Mouse (Mus musculus) spleen, postnatal 36 days (tissue): ENCODE measurements at regions not wholly inside any gene's neighbourhood (a gene's known extent, or its start where the extent isn't known, plus 50 kb on each side); places are given as distances from the start of the nearest gene placed in this dataset.
A peak's percentile ranks its signal among the peaks of the same experiment; 100 is the strongest.

ENCODE experiments used
- DNase-seq, 2 experiments: peaks; one replicate each; pipeline ENCODE4 v3.0.0; 2022; ENCODE audit warnings: low spot score in 2 of 2, mixed read lengths in 1 of 2

- no peak for DNase-seq
Observed at GRCm38 (mm10) chr4:87718166-87718805, 314.9 kb downstream of the Mllt3 start.

DNA sequence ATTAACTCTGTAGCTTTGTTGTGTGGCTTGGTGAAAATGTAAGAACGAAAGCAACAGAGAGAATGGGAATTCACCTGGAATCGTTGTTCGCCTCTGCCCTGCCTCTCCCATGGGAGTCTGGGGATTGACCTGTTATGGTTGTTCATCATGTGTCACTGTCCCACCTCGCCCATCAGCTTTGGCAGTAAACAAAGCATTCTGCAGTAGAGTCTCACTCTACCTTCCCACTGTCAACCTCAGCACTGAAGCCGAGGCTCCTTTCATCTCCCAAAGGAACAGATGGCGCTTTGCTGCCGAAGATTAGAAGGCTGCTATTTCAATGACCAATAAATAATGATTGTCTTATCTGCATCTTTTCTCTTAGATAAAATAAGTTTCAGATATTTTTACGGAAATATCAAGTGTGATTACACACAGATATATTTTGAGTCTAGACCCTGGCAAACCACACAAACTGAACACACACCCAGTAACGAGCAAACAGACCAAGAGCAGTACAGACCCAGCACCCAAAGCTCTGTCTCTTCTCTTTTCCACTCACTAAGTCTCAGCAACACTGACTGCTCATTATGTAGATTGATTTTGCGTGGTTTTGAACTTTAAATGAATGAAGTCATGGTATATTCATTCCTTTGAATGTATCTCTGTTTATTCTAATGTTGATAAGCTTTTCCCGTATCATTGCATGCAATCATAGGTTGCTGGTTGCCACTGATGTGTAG, 317.8 kb downstream of the Mllt3 start:
- no peak for DNase-seq

GRCm38 (mm10) chr4:87712691-87713090, 320.5 kb downstream of the Mllt3 start:
- DNase-seq, result no peak

DNA sequence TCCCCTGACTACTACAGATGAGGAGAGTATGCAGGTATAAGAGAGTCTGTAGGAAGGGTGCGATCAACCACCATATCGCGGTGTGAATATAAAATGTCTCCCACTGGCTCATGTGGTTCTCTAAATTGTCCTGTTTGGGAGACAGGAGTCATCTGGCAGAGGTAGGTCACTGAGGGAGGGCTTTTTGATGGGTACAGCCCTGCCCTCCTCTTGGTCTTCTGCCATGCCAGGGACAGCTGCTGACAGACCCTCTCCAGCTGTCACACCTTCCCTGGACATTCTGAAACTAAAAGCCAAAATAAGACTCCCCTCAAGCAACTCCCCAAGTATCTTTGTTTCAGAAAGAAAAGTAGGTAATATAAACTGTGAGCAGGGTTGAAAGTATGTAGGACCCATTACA, 320.9 kb downstream of the Mllt3 start:
- DNase-seq, result no peak

DNA sequence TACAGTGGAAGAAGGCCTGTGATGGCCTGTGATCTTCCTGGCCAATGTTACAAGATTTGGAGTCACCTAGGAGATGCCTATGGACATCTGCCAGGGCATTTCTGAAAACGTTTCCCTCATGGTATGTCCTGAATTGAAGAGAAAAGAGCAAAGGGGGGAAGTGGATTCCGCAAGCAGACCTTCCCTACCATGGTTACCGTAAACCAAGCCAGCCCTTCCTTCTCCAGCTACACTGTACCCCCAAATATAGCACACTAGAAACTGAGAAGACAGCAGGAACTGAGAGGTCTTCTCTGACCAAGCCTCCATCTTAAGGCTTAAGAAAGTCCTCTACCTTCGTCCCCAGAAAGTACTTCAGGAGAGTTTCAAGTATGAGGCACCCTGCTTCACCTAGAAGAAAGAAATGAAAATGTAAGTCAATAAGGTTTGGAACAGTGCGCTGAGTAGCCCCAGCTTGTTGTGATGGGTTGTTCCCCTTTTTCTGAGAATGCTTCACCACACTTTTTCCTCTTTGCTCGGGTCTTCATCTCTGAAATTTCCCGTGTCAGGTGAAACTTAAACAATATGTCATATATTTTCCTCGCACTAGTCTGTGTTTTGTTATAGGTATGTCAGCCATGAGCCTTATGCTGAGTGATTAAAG, 321.9 kb downstream of the Mllt3 start:
- DNase-seq, result no peak

DNA sequence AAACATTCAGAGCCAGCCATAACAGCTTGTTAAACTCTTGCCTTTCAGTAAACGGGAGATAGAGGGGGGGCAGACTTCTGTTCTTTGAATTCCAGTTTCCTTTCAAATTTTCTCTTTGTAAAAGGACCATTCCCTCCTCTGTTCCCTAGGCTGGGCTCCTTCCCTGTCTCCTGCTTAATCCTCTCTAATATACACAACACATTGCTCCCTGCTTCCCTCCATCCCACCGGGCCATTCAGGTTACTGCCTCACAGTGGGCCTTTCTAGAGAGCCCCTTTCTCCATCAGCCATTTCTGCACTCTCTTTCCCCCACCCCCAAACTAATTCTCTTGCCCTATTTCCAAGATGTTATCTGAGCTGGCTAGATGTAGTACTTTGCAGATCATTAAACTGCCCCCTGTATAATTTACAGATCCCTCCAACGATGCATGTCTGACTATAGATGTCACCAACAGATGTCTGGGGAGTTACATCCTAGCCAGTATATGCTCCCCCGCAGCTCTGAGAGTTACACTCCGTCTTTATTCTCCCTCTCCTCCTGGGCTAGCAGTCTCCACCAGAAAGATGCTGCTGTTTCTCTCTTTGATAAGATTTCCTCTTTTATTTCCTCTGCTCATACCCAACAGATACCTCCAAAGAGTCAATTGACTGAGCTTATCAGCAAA, 324.1 kb downstream of the Mllt3 start:
- no peak for DNase-seq

DNA sequence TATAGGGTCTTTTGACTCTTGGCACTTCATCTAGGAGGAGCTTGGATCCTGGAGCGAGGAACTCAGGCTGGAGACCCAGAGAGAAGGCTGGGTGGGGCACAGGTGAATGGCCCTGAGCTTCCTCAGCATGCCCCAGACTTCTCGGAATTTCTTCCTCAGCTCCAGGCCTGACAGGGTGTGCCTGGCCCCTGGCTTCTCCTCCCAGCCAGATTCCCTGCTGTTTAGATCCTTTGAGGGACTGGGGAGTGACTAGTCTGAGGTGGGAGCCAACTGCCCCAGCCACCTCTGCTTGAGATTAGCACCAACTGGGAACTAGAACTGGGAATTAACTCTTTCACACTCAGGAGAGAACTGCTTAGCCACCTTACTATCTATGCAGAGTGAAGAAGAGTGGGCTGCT, 325.8 kb downstream of the Mllt3 start:
- no peak for DNase-seq

GRCm38 (mm10) chr4:87702834-87703233, 330.3 kb downstream of the Mllt3 start:
- no peak for DNase-seq

DNA sequence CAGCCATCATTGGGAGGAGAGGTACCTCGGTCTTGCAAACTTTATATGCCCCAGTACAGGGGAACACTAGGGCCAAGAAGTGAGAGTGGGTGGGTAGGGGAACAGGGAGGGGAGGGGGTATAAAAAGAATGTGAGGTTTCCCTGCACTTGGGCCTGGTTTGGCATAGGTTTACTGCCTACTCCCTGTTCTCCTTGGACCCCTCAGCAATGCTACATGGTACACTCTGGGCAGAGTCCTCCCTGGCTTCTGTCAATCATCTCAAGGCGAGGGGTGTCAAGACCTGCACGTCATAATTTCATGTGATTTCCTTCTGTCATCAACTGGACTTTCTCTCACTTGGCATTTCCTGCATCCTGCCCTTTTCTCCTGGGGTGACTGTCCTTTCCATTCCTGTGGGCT, 330.9 kb downstream of the Mllt3 start:
- no peak for DNase-seq

- no peak for DNase-seq
Observed at GRCm38 (mm10) chr4:87701024-87701423, 332.1 kb downstream of the Mllt3 start.

DNA sequence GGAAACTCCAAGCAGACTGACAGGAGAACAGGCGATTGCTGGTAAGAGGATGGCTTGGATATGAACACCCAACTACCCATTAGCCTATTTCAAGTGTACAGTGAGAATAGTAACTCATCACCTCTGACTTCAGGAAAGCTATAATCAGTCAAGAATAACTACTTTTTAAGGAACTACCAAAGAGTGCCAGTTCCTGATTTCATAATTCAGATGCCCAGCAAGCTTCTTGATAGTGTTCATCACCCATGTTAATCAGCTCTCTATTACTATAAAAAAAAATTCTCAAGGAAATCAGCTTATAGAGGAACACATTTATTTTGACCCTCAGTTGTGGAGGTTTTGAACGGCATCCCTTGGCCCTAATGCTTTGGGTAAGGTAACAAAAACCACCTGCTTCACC, 332.7 kb downstream of the Mllt3 start:
- no peak for DNase-seq

DNA sequence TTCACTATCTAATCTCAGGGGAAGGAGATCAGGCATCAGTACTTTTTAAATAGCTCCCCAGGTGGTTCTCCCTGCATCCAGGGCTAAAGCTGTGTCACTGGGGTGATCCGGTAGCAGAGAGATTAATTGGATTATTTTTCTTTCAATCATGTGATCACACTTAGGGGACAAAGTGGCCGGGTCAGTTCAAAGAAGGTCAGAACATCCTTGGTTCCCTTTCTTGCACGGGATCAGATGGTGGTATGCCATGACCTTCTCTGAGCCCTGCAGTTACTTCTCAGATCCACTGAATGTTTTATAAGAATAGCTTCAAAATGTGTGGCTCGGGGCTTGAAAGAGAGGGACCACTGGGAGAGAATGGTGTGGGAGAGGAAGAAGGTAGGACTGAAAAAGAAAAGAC, 333.6 kb downstream of the Mllt3 start:
- DNase-seq, result no peak

DNA sequence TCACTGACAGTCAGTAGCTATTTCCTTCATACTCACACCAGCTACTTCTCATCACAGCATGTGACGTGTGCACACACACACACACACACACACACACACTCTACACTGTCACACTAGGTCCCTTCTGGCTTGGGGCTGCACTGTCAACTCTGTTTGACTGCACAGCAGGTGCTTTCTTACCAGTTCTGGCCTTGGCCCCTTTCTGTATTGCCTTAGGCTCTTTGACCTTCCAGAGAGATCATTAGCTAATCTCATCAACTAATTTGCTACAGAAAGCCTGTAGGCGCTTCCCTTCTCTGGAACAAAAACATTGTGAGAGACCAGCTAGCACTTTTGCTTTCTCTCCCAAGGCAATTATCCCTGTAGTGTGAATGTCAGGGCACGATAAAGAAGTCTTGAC, 334.4 kb downstream of the Mllt3 start:
- DNase-seq, result no peak

- DNase-seq, result no peak
Observed at GRCm38 (mm10) chr4:87696921-87697320, 336.2 kb downstream of the Mllt3 start.

DNA sequence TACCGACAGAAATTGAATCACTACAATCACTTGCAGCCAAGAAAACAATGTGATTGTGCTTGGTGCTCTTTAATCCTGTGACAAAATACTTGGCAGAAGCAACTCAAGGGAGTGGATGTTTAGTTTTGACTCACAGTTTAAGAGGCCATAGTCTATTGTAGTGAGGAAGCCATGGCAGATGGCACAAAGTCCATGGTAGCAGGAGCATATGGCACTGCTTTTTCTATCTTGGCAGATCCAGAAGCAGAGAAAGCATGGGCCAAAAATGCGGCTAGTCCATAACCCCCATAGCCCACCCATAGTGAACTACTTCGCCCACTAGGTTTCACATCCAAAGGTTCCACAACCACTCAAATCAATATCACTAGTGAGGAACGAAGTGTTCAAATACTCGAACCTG, 337.4 kb downstream of the Mllt3 start:
- no peak for DNase-seq

DNA sequence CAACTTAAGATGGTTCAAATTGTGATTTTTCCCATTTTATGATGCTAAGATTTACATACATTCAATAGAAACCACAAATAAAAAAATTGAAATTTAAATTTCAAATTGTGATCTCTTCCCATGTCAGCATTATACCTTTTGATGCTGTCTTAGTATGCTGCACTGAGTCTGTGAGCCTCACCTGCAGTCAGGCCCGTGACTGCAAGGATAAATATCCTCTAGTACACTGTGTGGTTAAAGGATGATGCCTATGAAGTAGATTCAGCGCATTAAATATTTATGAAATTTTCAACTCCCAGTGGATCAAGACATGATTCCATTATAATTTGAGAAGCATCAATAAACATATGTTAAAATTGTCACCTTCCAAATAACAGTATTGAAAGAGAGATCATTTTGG, 340.4 kb downstream of the Mllt3 start:
- no peak for DNase-seq

DNA sequence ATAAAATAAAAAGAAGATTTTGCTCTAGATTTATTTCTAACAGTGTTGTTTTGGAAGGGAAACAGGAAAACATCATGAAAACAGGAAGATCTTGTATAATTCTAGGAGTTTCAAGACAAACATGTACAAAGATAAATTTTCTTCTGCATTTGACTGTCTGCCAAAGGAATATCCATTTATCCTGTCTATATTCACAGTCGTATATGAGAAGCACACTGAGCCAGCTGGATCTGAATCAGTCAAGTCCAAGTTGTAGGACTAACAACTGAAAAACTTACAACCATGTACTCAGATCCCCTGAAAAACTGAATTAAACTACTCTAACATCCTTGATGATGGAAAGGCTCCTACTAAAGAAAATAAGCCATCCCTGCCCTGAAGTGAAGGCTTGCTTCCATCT, 348.2 kb downstream of the Mllt3 start:
- DNase-seq, result no peak

- DNase-seq, result peak; percentile 46 to 55
Observed at GRCm38 (mm10) chr4:87682783-87683182, 350.4 kb downstream of the Mllt3 start.

DNA sequence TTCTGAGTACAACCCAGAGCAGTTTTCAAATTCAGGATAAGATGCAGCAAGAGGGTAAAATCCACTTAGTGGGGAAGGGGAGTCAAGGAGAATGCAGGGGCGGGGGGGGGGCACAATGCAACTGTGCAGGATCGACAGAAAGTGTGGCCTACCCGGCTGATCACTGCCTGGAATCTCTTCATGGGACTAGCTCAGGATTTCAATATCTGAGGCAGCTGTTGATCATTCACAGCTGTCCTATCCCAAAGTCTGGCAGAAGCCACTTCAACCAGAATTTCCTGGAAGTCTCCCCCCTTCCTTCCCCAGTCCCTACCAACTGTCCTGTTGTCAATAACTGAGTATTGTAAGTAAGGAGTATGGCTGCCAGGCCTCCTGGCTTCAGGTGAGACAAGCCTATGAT, 362.1 kb downstream of the Mllt3 start:
- DNase-seq, result no peak

DNA sequence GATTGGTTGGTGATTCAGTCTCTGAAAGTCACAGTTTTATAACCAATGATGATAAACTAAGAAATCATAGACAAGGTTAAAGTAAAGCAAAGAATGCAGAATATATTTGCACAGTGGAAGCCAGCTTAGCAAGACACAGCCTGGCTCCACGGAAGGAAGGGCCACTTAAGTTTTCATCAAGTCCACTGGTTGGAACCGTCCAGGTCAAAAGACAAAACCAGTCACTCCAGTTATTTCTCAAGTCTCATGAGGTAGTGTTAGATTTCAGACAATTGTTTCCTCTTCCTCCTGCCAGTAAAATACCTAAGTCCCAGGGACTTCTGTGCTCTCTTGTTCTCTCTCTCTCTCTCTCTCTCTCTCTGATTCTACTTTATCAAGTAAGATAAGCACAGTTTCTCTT, 363.0 kb downstream of the Mllt3 start:
- DNase-seq, result no peak

DNA sequence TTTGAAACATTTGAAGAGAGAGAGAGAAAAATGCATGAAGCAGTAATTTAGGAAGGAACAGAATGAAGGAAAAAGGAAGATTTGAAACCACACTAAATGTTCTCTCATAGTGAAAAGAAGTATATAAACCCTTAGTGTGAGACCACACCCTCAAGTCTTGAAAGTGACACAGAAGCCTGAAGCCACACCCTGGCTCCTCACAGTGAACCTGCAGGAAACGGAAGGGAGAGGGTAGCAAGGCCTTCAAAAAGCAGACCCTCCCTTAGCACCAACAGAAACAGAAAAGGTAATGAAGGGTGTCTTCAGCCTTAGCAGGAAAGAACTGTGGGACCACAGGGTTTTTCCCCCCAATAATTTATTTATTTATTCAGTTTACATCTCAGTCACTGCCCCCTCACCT, 363.7 kb downstream of the Mllt3 start:
- DNase-seq, result peak; percentile 42 to 46

GRCm38 (mm10) chr4:87668314-87668713, 364.9 kb downstream of the Mllt3 start:
- no peak for DNase-seq
